Mouse (Mus musculus) G1E (cell line): ENCODE results near the gene Zmat5.

Experiments
- CTCF ChIP-seq: IDR thresholded peaks from 2 replicates; pipeline ENCODE4 v1.5.1; 2012; ENCODE audit warnings: low read depth, low read length, inconsistent platforms, mixed read lengths
- GATA1 ChIP-seq: IDR thresholded peaks from 2 replicates; pipeline ENCODE4 v1.6.1; 2012; ENCODE audit warnings: borderline replicate concordance, low read length, inconsistent platforms, mixed read lengths
- TAL1 ChIP-seq: conservative IDR thresholded peaks from 2 replicates; pipeline ENCODE4 v1.6.1; 2012; ENCODE audit warnings: low read depth, low read length, inconsistent platforms, mixed read lengths

DNA sequence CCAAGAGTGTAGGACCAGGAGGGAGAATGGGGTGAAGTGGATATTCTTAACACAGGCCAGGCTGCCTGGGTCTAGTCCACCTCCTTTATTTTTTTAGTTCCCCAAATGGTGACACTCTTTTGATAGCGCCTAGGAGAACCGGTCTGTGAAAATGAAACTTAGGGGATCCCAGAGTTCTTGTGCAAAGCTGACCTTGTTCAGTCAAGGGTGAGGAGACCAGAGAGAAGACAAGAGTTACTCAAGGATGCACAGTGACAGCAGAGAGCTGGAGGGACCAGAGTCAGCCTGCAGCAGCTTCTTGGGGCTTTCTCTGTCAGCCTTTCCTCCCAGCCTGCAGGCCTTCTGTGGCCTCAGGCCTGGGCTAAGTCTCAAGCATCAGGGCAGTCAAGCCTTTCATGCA, 58.0 kb downstream of the Zmat5 start:
- TF ChIP-seq TAL1 (no peak), CTCF (no peak), GATA1 (no peak)
